Mouse (Mus musculus): ENCODE results near the gene Elmo1.

DNA sequence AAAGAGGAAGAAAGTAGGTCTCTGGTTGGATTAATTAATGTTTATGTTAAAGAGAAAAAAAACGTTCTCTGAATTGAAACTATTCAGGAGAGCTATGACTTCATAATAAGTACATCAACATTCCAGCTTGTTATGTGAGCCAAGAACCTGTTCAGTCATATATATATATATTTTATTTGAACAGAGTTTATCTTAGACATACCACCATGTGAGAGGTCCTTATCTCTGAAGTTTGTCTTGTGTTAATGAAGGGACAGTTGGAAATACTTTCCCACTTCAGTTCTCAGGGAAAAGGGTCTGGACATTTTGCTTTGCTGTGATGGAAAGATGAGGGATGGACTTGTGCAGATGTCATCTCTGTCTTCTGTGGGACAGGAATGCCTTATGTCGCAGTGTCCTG lies 74.4 kb downstream of the Elmo1 start:
- no peak for TF ChIP-seq POLR2A (IDR thresholded peaks at IDR 0.05; ENCODE audit: insufficient read depth, low read length)
- TF ChIP-seq EP300 (IDR thresholded peaks at IDR 0.05; ENCODE audit: insufficient read depth, low read depth, low read length) = no peak
- no peak for TF ChIP-seq CTCF (IDR thresholded peaks at IDR 0.05; ENCODE audit: low read depth, low read length)

All from ES-Bruce4 (cell line).